Mouse (Mus musculus) ES-Bruce4 (cell line): Measurements from ENCODE around the gene Mllt6. TPM values are rescaled to one million over a fixed set of nuclear protein-coding genes. Genes with fewer than 3 reads are reported as not detected.

Experiments
- H3K27ac ChIP-seq: 2 replicates; pipeline ENCODE4 v1.5.1; 2012; ENCODE audit warnings: low read length, inconsistent platforms; ENCODE audit not compliant: insufficient read depth
- H3K27me3 ChIP-seq: 2 replicates; pipeline ENCODE4 v1.6.1; 2012; ENCODE audit warnings: mild to moderate bottlenecking, low read length, inconsistent platforms; ENCODE audit not compliant: control insufficient read depth, poor library complexity, insufficient read depth, severe bottlenecking
- H3K36me3 ChIP-seq: 2 replicates; pipeline ENCODE4 v1.6.1; 2012; ENCODE audit warnings: inconsistent platforms, mild to moderate bottlenecking, low read length, moderate library complexity; ENCODE audit not compliant: control insufficient read depth, poor library complexity, insufficient read depth, severe bottlenecking
- H3K4me1 ChIP-seq: one replicate; pipeline ENCODE4 v1.8.1; 2011; ENCODE audit warnings: low read length; ENCODE audit not compliant: control insufficient read depth, insufficient read depth
- H3K4me3 ChIP-seq: 2 replicates; pipeline ENCODE4 v1.5.1; 2011; ENCODE audit warnings: low read depth, mild to moderate bottlenecking, low read length
- H3K9ac ChIP-seq: 2 replicates; pipeline ENCODE4 v1.6.1; 2012; ENCODE audit warnings: low read depth, mild to moderate bottlenecking, inconsistent platforms; ENCODE audit not compliant: poor library complexity, severe bottlenecking
- H3K9me3 ChIP-seq: replicated peaks from 2 replicates; pipeline ENCODE4 v1.6.1; 2012; ENCODE audit warnings: mild to moderate bottlenecking, low read length, inconsistent platforms; ENCODE audit not compliant: control insufficient read depth, poor library complexity, insufficient read depth, severe bottlenecking
- CTCF ChIP-seq: IDR thresholded peaks from one replicate; pipeline ENCODE4 v1.8.1; 2011; ENCODE audit warnings: low read depth, low read length
- EP300 ChIP-seq: IDR thresholded peaks from 2 replicates; pipeline ENCODE4 v1.6.1; 2011; ENCODE audit warnings: low read depth, low read length; ENCODE audit not compliant: insufficient read depth
- POLR2A ChIP-seq: IDR thresholded peaks from one replicate; pipeline ENCODE4 v1.8.1; 2011; ENCODE audit warnings: low read length; ENCODE audit not compliant: insufficient read depth
- polyA plus RNA-seq: library from polyadenylated mRNA; stranded (reverse); fragments of >200 nt; gene quantifications from 2 replicates; pipeline ENCODE4 v1.2.4, GENCODE M21; 2011; ENCODE audit warnings: low read depth; ENCODE audit not compliant: missing spikeins, insufficient read depth, insufficient read length

The Mllt6 gene
- polyA plus RNA-seq, 1 experiment = 25.2 TPM

DNA sequence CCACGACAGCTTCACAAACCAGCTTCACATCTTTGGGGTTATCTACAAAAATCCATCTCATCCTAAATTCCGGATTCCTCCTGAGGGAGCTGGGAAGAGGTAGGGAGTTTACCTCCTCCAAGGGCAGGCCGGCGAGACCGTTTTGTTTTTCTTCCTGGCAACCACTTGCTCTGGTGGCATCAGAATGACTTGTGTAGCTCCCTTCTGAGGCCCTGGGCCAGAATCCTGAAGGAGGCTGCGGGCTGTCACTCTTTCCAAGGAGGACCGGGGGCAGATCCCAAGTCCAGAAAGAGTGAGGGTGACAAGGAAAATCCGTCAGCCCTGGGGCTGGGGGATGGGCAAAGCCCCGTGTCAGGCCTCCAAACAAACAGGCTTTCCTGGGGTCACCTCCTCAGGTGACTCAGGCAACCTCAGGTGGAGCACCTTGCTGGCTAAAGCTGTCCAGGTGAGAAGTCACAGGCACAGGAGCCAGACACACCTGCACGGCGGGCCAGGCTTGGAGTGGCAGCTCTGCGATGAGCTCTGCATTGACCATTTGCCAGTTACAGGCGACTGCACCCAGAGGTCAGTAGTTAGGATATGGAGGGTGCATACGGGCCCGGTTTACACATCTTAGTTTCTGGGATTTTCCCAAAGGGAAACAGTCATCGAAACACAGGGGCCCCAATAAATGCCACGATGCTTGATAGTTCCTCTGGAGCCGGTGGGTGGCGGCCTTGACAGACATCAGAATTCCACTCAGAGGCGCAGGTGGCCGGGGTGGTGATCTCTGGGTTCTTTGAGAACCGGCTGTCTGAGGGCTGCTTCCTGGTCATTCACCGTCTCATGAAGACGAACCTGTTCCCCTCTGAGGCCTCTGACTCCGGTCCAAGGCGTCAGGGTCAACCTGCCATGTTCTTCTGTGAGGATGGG lies 54.4 kb downstream of the Mllt6 start:
- no peak overlapping the region for H3K9ac ChIP-seq
- TF ChIP-seq POLR2A = no peak
- H3K36me3 ChIP-seq = peaks cover 45% of the 10 kb centered on the region
- H3K4me1 ChIP-seq = no peaks in the 10 kb centered on the region
- no peak overlapping the region for H3K4me3 ChIP-seq
- no peaks in the 10 kb centered on the region for H3K9me3 ChIP-seq
- H3K27ac ChIP-seq = no peak overlapping the region
- no peaks in the 10 kb centered on the region for H3K27me3 ChIP-seq

DNA sequence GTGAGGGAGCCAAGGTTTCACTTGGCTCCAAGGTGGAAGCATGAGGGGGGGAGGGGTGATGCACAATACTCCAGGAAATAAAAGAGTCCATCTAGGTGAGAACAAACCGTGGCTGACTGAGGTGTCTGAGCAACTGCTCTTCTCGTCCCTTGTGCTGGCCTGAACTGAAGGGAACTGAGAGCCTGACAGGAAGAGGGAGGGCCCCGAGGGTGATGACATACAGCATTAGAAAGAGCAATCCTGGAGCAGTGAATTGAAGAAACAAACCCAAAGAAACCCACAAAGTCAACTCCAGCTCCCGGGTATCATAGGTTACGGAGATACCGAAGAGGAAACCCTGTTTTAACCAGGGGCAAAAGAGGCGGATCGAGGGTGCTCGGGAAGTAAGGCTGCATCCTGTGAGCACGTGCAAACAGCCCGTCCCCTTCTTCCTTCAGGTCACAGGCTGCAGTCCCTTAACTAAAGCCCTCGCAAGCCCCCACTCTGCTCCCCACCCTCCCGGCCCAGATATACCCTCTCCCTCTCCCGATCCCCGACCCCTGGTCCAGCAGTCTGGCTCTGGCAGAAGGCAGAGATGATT lies 55.2 kb downstream of the Mllt6 start:
- no peak for TF ChIP-seq POLR2A
- TF ChIP-seq EP300 = no peak
- TF ChIP-seq CTCF = no peak
- H3K27me3 ChIP-seq = no peaks in the 10 kb centered on the region
- no peaks in the 10 kb centered on the region for H3K4me1 ChIP-seq
- no peak overlapping the region for H3K4me3 ChIP-seq
- no peak overlapping the region for H3K9ac ChIP-seq
- H3K36me3 ChIP-seq = peaks cover 42% of the 10 kb centered on the region
- H3K27ac ChIP-seq = no peak overlapping the region
- no peaks in the 10 kb centered on the region for H3K9me3 ChIP-seq

DNA sequence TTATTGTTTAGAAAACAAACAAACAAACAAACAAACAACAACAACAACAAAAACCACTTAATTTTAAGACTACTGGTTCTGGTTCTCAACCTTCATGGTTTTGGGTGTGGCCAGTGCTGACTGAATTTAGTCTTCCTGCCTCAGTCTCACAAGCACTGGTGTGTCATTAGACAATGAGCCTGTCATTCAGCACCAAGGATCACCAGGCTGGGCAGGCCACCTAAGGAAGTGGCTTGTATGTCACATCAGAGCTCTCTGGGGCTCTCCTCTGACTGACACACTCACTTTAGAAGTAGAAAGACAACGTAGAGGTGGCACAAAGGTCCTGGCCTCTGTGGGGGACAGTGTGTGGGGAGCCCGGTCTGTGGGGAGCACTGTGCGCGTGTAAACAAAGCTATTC lies 55.8 kb downstream of the Mllt6 start:
- Histone ChIP-seq H3K4me1 (no peaks in the 10 kb centered on the region), H3K36me3 (peaks cover 40% of the 10 kb centered on the region), H3K27me3 (no peaks in the 10 kb centered on the region), H3K4me3 (no peak overlapping the region), H3K9ac (no peak overlapping the region), H3K9me3 (no peaks in the 10 kb centered on the region), H3K27ac (no peak overlapping the region)
- no peak for TF ChIP-seq EP300
- TF ChIP-seq CTCF = no peak
- TF ChIP-seq POLR2A = no peak

DNA sequence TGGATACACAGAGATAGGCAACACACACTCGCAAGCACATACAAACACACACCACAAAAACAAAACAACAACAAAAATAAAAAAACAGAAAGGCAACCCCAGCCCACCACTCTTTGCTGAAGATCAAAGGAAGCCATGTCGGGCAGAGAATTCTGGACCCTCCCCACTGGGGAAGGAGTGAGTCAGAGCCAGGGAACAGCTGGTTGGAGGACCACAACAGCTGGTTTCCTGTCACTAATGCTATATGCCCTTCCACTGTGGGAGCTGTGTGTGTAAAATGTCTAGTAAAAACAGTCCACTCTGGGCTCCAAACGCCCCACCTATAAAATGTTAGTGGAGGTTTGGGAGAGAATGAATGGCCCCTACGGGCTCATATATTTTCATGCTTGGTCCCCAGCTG lies 58.1 kb downstream of the Mllt6 start:
- no peak overlapping the region for H3K9ac ChIP-seq
- no peak overlapping the region for H3K4me3 ChIP-seq
- no peaks in the 10 kb centered on the region for H3K9me3 ChIP-seq
- no peak overlapping the region for H3K27ac ChIP-seq
- no peak for TF ChIP-seq EP300
- H3K4me1 ChIP-seq = no peaks in the 10 kb centered on the region
- H3K27me3 ChIP-seq = no peaks in the 10 kb centered on the region
- peaks cover 47% of the 10 kb centered on the region for H3K36me3 ChIP-seq

DNA sequence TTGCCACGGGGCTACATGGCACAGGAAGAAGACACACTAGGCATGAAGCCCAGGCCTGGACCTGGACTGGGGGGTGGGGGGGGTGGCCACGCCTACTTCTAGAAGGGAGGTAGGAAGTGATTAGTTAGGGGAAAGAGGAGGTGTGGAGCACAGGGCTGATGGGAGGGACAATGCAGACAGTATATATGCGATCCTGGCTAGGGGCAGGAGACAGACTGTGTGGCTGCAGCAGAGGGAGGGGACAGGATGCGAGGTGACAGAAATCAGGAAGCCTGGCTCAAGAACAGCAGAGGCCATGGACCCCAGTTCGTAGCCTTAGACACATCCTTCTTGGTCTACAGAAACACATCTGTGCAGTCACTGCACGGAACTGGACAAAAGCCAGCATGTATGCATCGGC lies 60.5 kb downstream of the Mllt6 start:
- Histone ChIP-seq H3K9ac (no peak overlapping the region), H3K9me3 (no peaks in the 10 kb centered on the region), H3K4me1 (no peaks in the 10 kb centered on the region), H3K4me3 (no peak overlapping the region), H3K36me3 (peaks cover 42% of the 10 kb centered on the region), H3K27ac (no peak overlapping the region), H3K27me3 (no peaks in the 10 kb centered on the region)
- TF ChIP-seq POLR2A = no peak
- no peak for TF ChIP-seq CTCF
- no peak for TF ChIP-seq EP300

DNA sequence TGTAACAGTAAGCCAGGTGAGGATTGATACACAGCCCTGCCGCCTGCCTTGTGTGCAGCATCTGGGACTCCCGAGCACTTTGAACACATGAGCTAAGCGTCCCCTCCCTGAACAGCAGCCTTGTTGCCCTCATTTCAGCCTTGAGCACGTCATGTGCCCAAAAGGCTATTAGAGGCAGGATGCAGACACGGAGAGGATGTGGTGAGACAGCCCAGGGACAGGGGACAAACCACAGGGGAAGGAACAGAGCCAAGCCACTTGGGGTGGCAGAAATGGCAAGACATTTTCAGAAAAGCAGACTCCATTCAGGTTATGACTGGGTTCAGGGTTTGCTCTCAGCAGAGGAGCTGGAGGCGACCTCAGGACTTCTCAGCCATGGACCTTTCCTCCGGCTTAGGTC lies 65.1 kb downstream of the Mllt6 start:
- Histone ChIP-seq H3K27ac (no peak overlapping the region), H3K9ac (no peak overlapping the region), H3K36me3 (peaks cover 24% of the 10 kb centered on the region), H3K4me3 (no peak overlapping the region), H3K27me3 (no peaks in the 10 kb centered on the region), H3K9me3 (no peaks in the 10 kb centered on the region), H3K4me1 (peaks cover 5% of the 10 kb centered on the region)
- TF ChIP-seq EP300 (no peak), POLR2A (no peak), CTCF (no peak)
